Mouse (Mus musculus): ENCODE results near the gene Clcn7. TPM values are rescaled to one million over a fixed set of nuclear protein-coding genes. Genes with fewer than 3 reads are reported as not detected.
A peak's percentile ranks its signal among the peaks of the same experiment; 100 is the strongest.
"Not testable (repeated sequence)": the region's sequence is repeated elsewhere in the genome, so short reads cannot be mapped to it uniquely, and the experiment has no call there.

Gene Clcn7
- total RNA-seq, 2 experiments from 2014 or later: 48.5 to 53.9 TPM

DNA sequence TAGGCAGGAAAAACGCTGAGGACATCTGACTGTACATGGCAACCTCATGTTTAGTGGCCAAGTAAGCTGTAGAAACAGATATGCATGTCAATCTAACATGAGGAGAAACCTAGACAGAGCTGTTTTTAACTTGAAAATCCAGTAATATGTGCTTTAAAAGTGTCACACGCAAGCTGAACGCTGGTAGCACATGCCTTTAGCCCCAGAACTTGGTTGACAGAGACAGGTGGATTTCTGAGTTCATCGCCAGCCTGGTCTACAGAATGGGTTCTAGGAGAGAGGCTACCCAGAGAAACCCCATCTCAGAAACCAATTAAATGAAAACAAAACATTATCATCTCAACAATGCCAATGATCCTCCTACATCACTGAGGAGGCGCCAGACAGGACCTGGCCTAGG lies 22.0 kb upstream of the Clcn7 start:
- no peak overlapping the region for H3K4me3 ChIP-seq
- intact Hi-C loops (cut with DNase I): no loop called here
- no peak for TF ChIP-seq CTCF (IDR thresholded peaks at IDR 0.05)
- no peak overlapping the region for H3K27ac ChIP-seq
- no peak for DNase-seq (ENCODE audit: extremely low spot score in 1 of 2, low spot score in 2 of 2)

DNA sequence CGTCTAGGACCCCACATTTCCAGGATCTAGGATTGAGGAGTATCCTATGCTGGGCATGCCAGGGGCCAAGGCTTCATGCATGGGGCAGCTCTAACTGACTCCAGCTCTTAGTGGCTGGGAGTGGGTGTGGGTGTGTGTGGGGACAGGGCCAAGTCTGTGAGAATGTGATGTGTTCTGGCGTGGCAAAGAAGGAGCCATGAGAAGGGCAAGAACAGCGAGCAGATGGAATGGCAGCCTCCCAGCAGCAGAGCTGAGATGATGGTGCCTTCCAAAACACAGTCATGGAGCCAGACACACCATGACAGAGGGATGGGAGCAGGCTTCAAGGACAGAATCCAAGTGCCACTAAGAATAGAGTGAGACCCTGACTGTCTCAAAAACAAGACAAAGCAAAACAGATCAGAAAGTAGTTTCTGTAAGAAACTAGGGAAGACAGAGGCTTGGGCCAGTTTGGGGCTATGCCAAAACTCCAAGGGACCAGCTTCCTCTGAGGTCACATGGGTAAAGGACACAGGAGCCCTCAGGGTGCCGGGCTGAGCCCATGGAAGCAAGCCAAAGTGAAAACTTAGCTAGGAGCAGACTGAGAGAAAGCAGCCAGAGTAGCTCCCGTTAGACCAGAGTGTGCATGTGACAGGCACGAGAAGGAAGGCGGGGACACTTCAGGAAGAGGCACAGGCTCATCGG lies 21.3 kb upstream of the Clcn7 start:
- DNase-seq (ENCODE audit: extremely low spot score in 1 of 2, low spot score in 2 of 2): peak in 1 of 2 experiments; percentile 25
- intact Hi-C loops (cut with DNase I): no loop called here
- Histone ChIP-seq H3K27ac (peak overlapping the region; percentile 40; the same call in 1 of the 2 replicates), H3K4me3 (no peak overlapping the region)
- TF ChIP-seq CTCF (IDR thresholded peaks at IDR 0.05): no peak

DNA sequence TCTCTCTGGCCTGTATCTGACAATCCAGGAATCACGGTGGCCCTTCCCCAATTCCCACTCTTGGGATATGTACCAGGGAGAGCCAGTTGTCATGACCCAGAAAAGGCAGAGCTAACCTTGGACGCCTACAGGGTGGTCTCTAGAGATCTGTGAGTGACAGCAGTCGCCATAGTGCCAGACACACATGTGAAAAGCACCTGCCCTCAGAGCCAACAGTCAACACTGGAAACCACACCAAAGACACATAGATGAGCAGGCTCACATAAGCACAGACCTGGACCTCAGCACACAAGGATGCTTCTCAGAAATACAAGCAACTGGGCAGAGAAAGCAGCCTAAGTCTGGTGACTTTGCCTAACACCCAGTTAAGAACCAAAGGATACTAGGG lies 20.8 kb upstream of the Clcn7 start:
- no peak overlapping the region for H3K4me3 ChIP-seq
- DNase-seq (ENCODE audit: extremely low spot score in 1 of 2, low spot score in 2 of 2): no peak
- intact Hi-C loops (cut with DNase I): no loop called here
- H3K27ac ChIP-seq: peak overlapping the region; percentile 40
- TF ChIP-seq CTCF (IDR thresholded peaks at IDR 0.05): no peak

DNA sequence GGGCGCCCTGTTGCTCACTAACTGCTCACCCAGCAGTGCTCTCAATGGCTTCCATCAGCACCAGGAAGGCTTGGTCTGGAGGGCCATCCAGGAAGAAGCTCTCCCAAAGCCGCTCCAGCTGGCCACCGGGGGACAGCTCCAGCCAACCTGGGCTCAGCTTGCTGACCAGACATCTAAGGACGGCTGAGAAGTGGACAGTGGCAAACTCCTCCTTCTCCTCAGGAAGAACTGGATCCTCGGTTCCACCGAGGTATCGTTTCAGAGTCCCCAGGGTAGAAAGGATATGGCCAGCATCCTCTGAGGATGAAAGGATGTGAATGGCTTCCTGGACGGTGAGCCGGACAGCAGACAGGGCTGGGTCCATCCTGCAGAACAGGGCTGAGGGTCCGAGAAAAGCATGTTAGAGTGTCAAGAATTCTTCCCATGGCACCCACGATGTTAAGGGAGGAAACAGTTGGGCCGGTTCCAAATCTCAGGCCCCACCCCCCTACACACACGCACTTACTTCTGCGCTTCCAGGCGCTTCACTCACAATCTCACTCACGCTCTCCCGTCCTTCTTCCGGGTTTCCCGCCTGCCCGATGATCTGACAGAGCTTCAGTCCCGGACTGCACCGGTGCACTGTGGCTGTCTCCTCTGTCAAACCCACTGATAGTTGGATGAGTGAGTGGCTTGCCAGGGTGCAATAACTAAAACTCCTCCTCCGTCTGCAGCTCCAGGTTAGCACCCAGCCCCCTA lies 18.1 kb upstream of the Clcn7 start:
- DNase-seq (ENCODE audit: extremely low spot score in 1 of 2, low spot score in 2 of 2): no peak
- H3K27ac ChIP-seq: peak overlapping the region; percentile 87
- H3K4me3 ChIP-seq: peak overlapping the region; percentile 57
- intact Hi-C loops (cut with DNase I): loop anchor here (5.0 kb wide), 1 partner anchor 157 kb away; the partner anchor contains the start of gene Ube2i
- TF ChIP-seq CTCF (IDR thresholded peaks at IDR 0.05): no peak

DNA sequence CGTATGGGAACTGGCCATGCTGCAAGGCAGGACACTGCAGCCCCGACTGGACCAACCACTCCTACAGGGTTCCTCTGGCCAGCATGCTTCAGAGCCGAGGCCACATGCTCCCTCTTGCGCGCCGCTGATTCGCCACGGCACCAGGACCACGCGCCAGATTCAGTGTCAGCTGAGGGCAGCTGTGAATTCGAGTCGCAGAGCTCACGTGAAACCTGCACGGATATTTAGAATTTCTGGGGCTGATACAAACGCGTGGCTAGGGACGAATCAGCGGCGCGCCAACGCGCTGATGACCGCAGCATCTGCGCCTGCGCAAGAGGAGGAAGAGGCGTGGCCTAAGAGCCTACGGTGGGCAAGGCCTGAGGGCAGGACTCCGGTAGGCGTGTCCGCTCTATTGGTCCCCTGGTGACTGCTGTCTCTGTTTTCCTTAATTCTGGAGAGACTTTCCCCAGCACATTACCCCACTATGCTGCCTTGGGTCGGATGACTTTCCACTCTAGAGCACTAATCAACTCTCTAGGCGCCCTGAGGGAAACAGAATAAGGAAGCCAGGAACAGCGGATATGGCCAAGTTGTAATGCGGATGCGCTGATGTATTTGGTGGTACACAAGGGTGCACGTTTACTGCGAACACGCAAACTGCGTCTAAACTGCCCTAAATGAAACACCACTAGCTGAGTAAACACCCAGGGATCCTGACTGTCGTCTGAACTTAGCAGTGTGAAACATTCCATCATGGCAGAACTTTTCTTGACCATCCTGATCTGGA lies 17.3 kb upstream of the Clcn7 start, which contains the start of gene Telo2:
Gene Telo2, minus strand, starts transcription at position 304 of the 769 bp plus-strand sequence.
- H3K4me3 ChIP-seq: peak within 1 kb of the TSS; percentile 57
- intact Hi-C loops (cut with DNase I): loop anchor here (5.0 kb wide), 1 partner anchor 156 kb away; the partner anchor contains the start of gene Ube2i
- peak within 1 kb of the TSS; percentile 87 for H3K27ac ChIP-seq
- no peak; the same call in 1 of the 2 replicates for TF ChIP-seq CTCF (IDR thresholded peaks at IDR 0.05)
- DNase-seq (ENCODE audit: extremely low spot score in 1 of 2, low spot score in 2 of 2): peak; percentile 90 to 93

DNA sequence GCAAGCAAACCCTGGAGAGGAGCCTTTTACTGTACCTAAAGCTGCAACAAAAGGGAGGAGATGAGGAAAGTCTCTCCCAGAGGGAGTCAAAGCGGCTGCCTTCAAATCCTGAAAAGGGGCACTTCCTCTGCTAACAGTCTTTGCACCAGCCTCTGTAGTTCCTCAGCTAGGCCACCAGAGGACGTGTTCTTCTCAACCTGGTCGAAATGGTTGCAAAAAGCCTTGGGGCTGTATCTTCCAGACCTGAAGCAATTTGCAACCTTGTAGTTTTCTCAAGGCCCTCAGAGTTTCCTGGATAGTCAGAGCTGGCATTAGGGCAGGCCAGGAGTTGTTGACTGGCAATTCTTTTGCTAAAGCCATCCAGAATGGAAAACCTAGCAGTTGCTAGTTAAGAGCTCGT lies 15.9 kb upstream of the Clcn7 start:
- Histone ChIP-seq H3K27ac (no peak overlapping the region), H3K4me3 (no peak overlapping the region)
- intact Hi-C loops (cut with DNase I): loop anchor here (5.0 kb wide), 1 partner anchor 155 kb away; the partner anchor contains the start of gene Ube2i
- DNase-seq (ENCODE audit: extremely low spot score in 1 of 2, low spot score in 2 of 2): no peak
- peak; percentile 66 for TF ChIP-seq CTCF (IDR thresholded peaks at IDR 0.05)

DNA sequence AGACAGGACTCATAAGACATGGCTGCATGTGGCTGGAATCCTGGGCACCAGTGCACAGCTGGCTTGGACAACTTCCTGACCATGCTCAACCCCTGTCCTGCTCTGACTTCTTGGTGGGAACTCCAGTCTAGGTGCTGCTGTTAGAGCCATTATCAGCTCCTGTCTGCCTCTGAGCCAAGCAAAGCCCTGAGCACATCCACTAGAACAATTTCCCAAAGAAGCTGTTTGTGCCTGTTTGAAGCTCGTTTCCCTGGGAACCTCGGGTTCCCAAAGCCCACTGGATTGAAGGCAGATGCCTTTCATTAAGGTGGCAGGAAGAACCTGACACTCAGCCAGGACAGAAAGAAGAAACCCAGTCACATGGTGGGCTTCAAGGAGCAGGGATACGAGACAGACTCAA lies 12.8 kb upstream of the Clcn7 start, which contains the start of gene Ptx4:
Gene Ptx4, plus strand, starts transcription at position 355 of the 400 bp plus-strand sequence.
- H3K27ac ChIP-seq: no peak within 1 kb of the TSS
- no peak for TF ChIP-seq CTCF (IDR thresholded peaks at IDR 0.05)
- DNase-seq (ENCODE audit: extremely low spot score in 1 of 2, low spot score in 2 of 2): no peak
- no peak within 1 kb of the TSS for H3K4me3 ChIP-seq
- intact Hi-C loops (cut with DNase I): no loop called here

DNA sequence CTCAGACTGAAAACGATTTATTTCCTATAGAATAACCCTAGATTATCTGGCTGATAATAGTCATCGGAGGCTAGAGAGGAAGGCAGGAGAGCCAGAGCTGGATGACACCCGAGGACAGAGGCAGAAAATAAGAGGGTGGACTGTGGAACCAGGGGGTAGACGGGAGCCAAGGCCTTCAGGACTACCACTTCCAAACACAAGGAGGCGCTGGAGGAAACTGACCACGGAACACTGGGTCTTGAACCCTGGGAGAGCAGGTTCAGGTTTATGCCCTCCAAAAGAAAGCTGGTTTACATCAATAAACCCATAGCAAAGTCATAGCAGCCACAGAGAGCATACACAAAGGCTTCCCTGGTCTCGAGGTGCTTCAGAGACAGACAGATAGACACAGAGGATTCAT lies 9.2 kb upstream of the Clcn7 start:
- Histone ChIP-seq H3K27ac (no peak overlapping the region), H3K4me3 (no peak overlapping the region)
- no peak for DNase-seq (ENCODE audit: extremely low spot score in 1 of 2, low spot score in 2 of 2)
- intact Hi-C loops (cut with DNase I): no loop called here
- TF ChIP-seq CTCF (IDR thresholded peaks at IDR 0.05): peak; percentile 24

DNA sequence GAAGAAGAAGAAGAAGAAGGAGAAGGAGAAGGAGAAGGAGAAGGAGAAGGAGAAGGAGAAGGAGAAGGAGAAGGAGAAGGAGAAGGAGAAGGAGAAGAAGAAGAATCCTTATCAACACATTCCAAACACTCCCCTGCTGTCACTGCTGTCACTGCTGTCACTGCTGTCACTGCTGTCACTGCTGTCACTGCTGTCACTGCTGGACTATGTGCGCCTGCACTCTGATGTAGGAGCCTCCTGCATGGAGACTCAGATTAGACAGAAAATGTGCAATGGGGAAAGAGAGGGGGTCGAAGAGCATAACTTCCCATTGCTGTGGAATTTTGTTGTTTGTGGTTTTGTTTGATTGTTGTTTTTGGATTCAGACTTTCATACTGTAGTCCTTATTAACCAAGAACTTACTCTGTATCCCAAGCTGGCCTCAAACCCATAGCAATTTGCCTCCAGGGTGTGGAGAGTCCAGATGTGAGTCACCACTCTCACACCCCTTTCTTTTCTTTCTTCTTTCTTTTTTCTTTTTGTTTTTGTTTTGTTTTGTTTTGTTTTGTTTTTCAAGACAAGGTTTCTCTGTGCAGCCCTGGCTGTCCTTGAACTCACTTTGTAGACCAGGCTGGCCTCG lies 7.6 kb upstream of the Clcn7 start:
- H3K27ac ChIP-seq; intact Hi-C loops (cut with DNase I); DNase-seq (ENCODE audit: extremely low spot score in 1 of 2, low spot score in 2 of 2); H3K4me3 ChIP-seq: not testable (repeated sequence)

DNA sequence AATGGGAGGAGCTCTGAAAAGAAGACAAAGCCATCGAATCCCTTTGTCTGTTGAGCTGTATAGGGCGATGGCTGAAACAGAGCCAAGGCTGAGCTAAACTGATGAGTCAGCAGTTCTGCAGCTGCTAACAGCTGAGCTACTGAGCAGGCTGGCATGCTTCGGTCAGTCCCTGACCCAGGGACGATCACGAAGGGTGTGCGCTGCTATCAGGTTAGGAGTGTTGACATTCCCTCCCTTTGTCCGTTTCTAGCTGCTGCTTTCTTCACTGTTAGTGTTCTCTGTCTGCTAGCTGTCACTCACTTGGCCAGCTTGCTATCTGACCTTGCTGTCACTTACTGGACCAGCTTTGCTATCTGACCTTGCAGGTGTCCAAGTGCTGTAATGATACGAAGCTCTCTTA lies 6.1 kb upstream of the Clcn7 start:
- TF ChIP-seq CTCF (IDR thresholded peaks at IDR 0.05): no peak

DNA sequence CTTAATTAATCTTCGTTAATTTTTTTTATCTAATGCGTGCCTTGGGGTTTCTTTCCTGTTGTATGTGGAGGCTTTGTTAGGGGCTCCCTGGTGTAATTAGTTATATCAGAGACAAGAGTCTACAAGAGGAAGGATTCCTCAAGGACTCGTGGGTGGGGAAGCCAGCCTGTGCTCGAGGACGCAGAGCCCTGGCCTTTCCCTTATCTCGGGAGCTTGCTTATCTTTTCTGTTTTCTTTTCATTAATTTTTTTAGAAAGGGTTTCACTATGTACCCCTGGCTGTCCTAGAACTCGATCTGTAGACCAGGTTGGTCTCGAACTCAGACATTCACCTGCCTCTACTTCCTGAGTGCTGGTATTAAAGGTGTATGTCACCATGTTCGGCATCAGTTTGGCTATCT lies 5.5 kb upstream of the Clcn7 start:
- no peak for DNase-seq (ENCODE audit: extremely low spot score in 1 of 2, low spot score in 2 of 2)
- intact Hi-C loops (cut with DNase I): no loop called here
- TF ChIP-seq CTCF (IDR thresholded peaks at IDR 0.05): no peak
- Histone ChIP-seq H3K4me3 (no peak overlapping the region), H3K27ac (no peak overlapping the region)

More for the DNA sequence above, 6.1 kb upstream of the Clcn7 start:
- Histone ChIP-seq H3K4me3 (no peak overlapping the region), H3K27ac (no peak overlapping the region)
- no peak for DNase-seq (ENCODE audit: extremely low spot score in 1 of 2, low spot score in 2 of 2)
- intact Hi-C loops (cut with DNase I): no loop called here
